Mouse (Mus musculus) stomach, postnatal 0 days (tissue): ENCODE data around the gene Ccr1. TPM values are rescaled to one million over a fixed set of nuclear protein-coding genes. Genes with fewer than 3 reads are reported as not detected.

ENCODE experiments used
- ATAC-seq: fragments of 200-750 bp; cut with Nextera tagmentation; 2 replicates; pipeline ENCODE4 v1.8.0; 2017; ENCODE audit not compliant: low FRiP score, low TSS enrichment
- DNase-seq: peaks from one replicate; pipeline ENCODE4 v3.0.0-alpha.2; 2016; ENCODE audit warnings: low spot score
- H3K27ac ChIP-seq: fragments of 300-500 bp; sonication (generic); replicated peaks from 2 replicates; pipeline ENCODE4 v1.5.1; 2014; ENCODE audit warnings: mild to moderate bottlenecking, control low read depth
- H3K27me3 ChIP-seq: fragments of 300-500 bp; sonication (generic); 2 replicates; pipeline ENCODE4 v1.6.1; 2014; ENCODE audit warnings: low read length; ENCODE audit not compliant: control insufficient read depth, insufficient read depth
- H3K36me3 ChIP-seq: fragments of 300-500 bp; sonication (generic); 2 replicates; pipeline ENCODE4 v1.6.1; 2014; ENCODE audit warnings: low read length, mixed read lengths; ENCODE audit not compliant: control insufficient read depth, insufficient read depth
- H3K4me1 ChIP-seq: fragments of 300-500 bp; sonication (generic); replicated peaks from 2 replicates; pipeline ENCODE4 v1.6.1; 2014; ENCODE audit warnings: antibody characterized with exemption; ENCODE audit not compliant: control insufficient read depth, insufficient read depth
- H3K4me2 ChIP-seq: fragments of 300-500 bp; sonication (generic); replicated peaks from 2 replicates; pipeline ENCODE4 v1.6.1; 2014; ENCODE audit warnings: low read depth, mild to moderate bottlenecking, control low read depth, moderate library complexity
- H3K4me3 ChIP-seq: fragments of 300-500 bp; sonication (generic); 2 replicates; pipeline ENCODE4 v1.5.1; 2014; ENCODE audit warnings: low read depth, low read length, control low read depth
- H3K9ac ChIP-seq: fragments of 300-500 bp; sonication (generic); 2 replicates; pipeline ENCODE4 v1.6.1; 2014; ENCODE audit warnings: mild to moderate bottlenecking, low read length, control low read depth, mixed read lengths
- H3K9me3 ChIP-seq: fragments of 300-500 bp; sonication (generic); 2 replicates; pipeline ENCODE4 v1.6.1; 2016; ENCODE audit warnings: low read length; ENCODE audit not compliant: control insufficient read depth
- CTCF ChIP-seq: IDR thresholded peaks from 2 replicates; pipeline ENCODE4 v1.5.1; 2016; ENCODE audit warnings: antibody characterized with exemption, low read depth, mild to moderate bottlenecking, moderate library complexity
- EP300 ChIP-seq: optimal IDR thresholded peaks from 2 replicates; pipeline ENCODE3; 2016; ENCODE audit warnings: antibody characterized with exemption
- WGBS: fragments of 180-500 bp; shearing (Covaris S2); extraction: QIAGEN DNeasy Blood & Tissue Kit; methylation state at CpG from one replicate; pipeline ENCODE4 v1.1.7; 2014; 5-methylcytosine and 5-hydroxymethylcytosine counted together
- polyA plus RNA-seq: library from polyadenylated mRNA; unstranded; fragments of >200 nt; fragmentation: Nextera tagmentation; extraction: Ambion mirVana; gene quantifications from 2 replicates; pipeline ENCODE4 v1.2.1, GENCODE M21; 2015

The Ccr1 gene
- polyA plus RNA-seq, 1 experiment from 2014 or later: 3.9 TPM

DNA sequence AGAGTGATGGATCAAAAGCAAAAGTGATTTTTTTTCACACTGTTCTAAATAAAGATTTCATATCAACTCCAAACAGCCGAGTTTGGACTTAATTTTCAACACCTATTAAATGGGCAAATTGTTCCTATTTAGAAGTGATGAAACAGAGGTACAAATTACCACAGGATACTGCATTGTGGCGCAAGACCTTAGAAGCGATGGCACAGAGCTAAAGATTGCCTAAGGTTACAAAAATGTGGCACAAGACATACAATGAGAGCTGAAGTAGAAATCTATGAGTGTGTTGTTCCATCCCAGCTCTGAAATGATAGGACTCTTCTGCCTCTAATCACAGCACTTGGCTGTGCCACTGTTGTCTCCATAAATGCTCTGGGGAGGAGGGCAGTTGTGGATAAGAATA lies 3.7 kb downstream of the Ccr1 start:
- no peak for DNase-seq
- Histone ChIP-seq H3K4me1 (no peaks in the 10 kb centered on the region), H3K9ac (no peak overlapping the region), H3K4me3 (no peak overlapping the region), H3K36me3 (no peaks in the 10 kb centered on the region), H3K9me3 (no peaks in the 10 kb centered on the region), H3K27me3 (no peaks in the 10 kb centered on the region), H3K4me2 (no peak overlapping the region), H3K27ac (no peak overlapping the region)
- TF ChIP-seq EP300 (no peak), CTCF (no peak)
- no peak for ATAC-seq
- WGBS: 74% methylated on average over 3 of the region's 3 CpGs

- TF ChIP-seq EP300: no peak
- no peak for TF ChIP-seq CTCF
- 72% methylated on average over 1 of the region's 1 CpGs for WGBS
- DNase-seq: no peak
- no peak for ATAC-seq
- Histone ChIP-seq H3K36me3 (no peaks in the 10 kb centered on the region), H3K9me3 (no peaks in the 10 kb centered on the region), H3K4me2 (no peak overlapping the region), H3K27ac (no peak overlapping the region), H3K4me3 (no peak overlapping the region), H3K4me1 (no peaks in the 10 kb centered on the region), H3K27me3 (no peaks in the 10 kb centered on the region), H3K9ac (no peak overlapping the region)
Observed at GRCm38 (mm10) chr9:123960161-123960560, 8.3 kb downstream of the Ccr1 start.

DNA sequence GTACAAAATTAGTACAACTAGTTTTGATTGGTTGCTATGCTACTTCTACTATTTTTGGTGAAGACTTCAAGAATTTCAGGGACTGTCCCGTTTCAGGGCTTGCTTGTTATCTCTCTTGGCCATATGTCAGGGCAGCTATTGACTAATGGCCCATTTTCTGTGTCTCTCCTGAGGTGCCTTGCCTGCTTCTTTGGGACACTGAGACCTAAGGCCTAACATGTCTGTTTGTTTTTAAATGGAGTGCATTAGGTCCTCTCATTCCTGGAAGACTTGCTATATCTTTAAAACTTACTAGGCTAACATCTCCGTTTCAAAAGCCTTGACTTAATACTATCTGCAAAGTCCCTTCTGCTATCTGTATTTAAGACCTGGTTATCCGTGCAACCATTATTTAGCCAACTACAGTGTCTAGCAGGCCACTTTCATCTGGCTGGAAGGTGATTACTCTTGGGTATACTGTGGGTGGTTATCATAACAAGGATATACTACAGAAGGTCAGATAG lies 10.5 kb downstream of the Ccr1 start:
- DNase-seq (no peak), ATAC-seq (no peak)
- Histone ChIP-seq H3K9ac (no peak overlapping the region), H3K27ac (no peak overlapping the region), H3K9me3 (no peaks in the 10 kb centered on the region), H3K4me2 (no peak overlapping the region), H3K4me1 (no peaks in the 10 kb centered on the region), H3K27me3 (no peaks in the 10 kb centered on the region), H3K4me3 (no peak overlapping the region), H3K36me3 (no peaks in the 10 kb centered on the region)
- no peak for TF ChIP-seq EP300
- no peak for TF ChIP-seq CTCF
- 60% methylated on average over 3 of the region's 3 CpGs for WGBS

- Histone ChIP-seq H3K4me3 (no peak overlapping the region), H3K4me2 (no peak overlapping the region), H3K27ac (no peak overlapping the region), H3K9me3 (no peaks in the 10 kb centered on the region), H3K27me3 (no peaks in the 10 kb centered on the region), H3K4me1 (no peaks in the 10 kb centered on the region), H3K9ac (no peak overlapping the region), H3K36me3 (no peaks in the 10 kb centered on the region)
- 53% methylated on average over 1 of the region's 1 CpGs for WGBS
- TF ChIP-seq EP300: no peak
- no peak for TF ChIP-seq CTCF
- DNase-seq: no peak
- ATAC-seq: no peak
Observed at GRCm38 (mm10) chr9:123956892-123957291, 11.6 kb downstream of the Ccr1 start.

DNA sequence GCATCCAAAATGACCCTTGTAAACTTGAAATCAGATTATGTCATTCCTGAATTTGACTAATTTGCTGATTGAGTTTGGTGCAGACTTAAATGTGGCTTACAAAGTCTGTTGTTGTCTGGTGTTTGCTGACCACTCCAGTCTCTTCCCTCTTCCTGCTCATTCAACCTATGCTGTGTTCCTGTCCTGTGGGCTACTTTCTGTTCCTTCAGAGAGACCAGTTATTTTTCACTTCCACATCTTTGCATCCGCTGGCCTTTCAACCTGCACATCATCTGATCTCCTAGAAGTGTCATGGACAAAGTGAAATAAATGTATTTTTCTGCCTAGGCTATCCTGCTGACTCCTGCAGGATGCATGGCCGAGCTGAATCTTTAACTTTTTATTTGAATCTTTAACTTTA lies 14.9 kb downstream of the Ccr1 start:
- no peaks in the 10 kb centered on the region for H3K4me1 ChIP-seq
- WGBS: 68% methylated on average over 2 of the region's 2 CpGs
- no peak for ATAC-seq

DNA sequence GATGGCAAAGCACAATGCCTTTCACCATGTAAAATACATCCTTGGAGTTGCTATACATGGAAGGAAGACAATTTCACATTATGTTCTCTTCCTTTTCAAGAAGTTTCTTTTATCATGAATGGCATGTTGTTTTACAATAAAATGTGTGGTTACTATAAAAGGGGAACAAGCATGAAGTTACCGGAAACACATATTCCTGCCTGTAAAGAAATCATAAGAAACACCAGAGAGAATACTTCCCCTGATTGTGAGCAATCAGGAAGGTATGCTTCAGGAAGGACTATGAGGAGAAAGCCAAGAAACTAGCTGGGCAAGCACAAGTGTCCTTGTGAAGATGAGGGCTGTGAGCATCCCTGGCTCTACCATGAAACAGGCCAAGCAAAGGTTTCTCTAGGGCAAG lies 17.3 kb downstream of the Ccr1 start:
- no peaks in the 10 kb centered on the region for H3K4me1 ChIP-seq
- no peak overlapping the region for H3K9ac ChIP-seq
- H3K27me3 ChIP-seq: no peaks in the 10 kb centered on the region
- no peak for DNase-seq
- ATAC-seq: no peak
- no peaks in the 10 kb centered on the region for H3K9me3 ChIP-seq
- no peak overlapping the region for H3K4me3 ChIP-seq
- WGBS: 77% methylated on average over 1 of the region's 1 CpGs
- no peak overlapping the region for H3K27ac ChIP-seq
- no peak for TF ChIP-seq CTCF
- no peak for TF ChIP-seq EP300
- no peak overlapping the region for H3K4me2 ChIP-seq
- H3K36me3 ChIP-seq: no peaks in the 10 kb centered on the region

More for the DNA sequence above, 14.9 kb downstream of the Ccr1 start:
- TF ChIP-seq EP300 (no peak), CTCF (no peak)
- no peak overlapping the region for H3K4me2 ChIP-seq
- no peak overlapping the region for H3K4me3 ChIP-seq
- H3K9ac ChIP-seq: no peak overlapping the region
- H3K27me3 ChIP-seq: no peaks in the 10 kb centered on the region
- no peaks in the 10 kb centered on the region for H3K9me3 ChIP-seq
- H3K27ac ChIP-seq: no peak overlapping the region
- DNase-seq: no peak
- H3K36me3 ChIP-seq: no peaks in the 10 kb centered on the region
